Mouse (Mus musculus): ENCODE data around the gene Ralgps1.

Ralgps1 gene

GRCm38 (mm10) chr2:33158895-33159294 lies 212.4 kb downstream of the Ralgps1 start:
- no peak for TF ChIP-seq GATA4 (IDR thresholded peaks at IDR 0.05; ENCODE audit: insufficient replicate concordance, low read length)

DNA sequence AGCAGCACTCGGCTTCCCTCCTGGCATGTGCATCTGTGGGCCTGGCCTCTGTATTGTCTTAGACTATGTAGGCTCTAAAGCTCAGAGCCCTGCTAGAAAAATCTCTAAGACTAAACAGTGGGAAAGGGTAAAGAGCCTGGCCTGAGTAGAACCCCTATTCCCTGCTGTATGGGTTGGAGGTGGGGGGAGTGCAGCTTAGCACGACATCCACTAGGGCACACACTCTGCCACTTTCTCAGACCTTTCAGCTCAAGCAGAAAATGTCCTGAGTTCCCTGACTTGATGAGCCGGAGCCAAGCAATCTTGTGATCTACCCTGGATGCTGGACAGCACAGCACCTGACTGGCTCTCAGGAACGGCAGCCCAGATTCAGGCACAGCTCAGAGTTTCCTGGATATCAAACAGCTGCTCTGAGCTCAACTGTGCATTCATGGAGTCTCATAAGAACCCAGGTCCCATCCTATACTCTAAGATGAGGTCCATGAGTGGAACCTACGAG lies 215.0 kb downstream of the Ralgps1 start:
- no peak for TF ChIP-seq GATA4 (IDR thresholded peaks at IDR 0.05; ENCODE audit: insufficient replicate concordance, low read length)

- no peak for TF ChIP-seq GATA4 (IDR thresholded peaks at IDR 0.05; ENCODE audit: insufficient replicate concordance, low read length)
Observed at GRCm38 (mm10) chr2:33154751-33155372, 216.4 kb downstream of the Ralgps1 start.

DNA sequence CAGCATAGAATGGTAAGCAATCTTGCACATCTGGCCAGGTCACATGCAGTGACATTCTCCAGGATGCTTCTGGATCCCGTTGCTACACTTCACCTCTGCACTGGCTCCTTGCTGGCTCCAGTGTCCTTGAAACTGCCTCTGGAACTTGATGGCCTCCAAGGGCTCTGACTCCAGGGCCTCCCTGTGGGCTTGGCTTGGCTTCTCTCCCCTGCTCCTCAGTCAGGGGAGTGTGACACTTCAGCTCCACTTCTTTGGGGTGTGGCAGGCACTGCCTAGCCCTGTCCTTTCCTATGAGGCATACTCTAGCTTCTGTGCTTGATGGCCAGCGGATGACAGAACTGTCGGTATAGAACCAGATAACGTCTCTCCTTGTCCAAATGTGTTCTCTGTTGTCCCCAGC lies 224.3 kb downstream of the Ralgps1 start:
- no peak for TF ChIP-seq GATA4 (IDR thresholded peaks at IDR 0.05; ENCODE audit: insufficient replicate concordance, low read length)

- no peak for TF ChIP-seq GATA4 (IDR thresholded peaks at IDR 0.05; ENCODE audit: insufficient replicate concordance, low read length)
Observed at GRCm38 (mm10) chr2:33143292-33143691, 228.0 kb downstream of the Ralgps1 start.

- TF ChIP-seq GATA4 (IDR thresholded peaks at IDR 0.05; ENCODE audit: insufficient replicate concordance, low read length), result no peak
Observed at GRCm38 (mm10) chr2:33138491-33138890, 232.8 kb downstream of the Ralgps1 start.

DNA sequence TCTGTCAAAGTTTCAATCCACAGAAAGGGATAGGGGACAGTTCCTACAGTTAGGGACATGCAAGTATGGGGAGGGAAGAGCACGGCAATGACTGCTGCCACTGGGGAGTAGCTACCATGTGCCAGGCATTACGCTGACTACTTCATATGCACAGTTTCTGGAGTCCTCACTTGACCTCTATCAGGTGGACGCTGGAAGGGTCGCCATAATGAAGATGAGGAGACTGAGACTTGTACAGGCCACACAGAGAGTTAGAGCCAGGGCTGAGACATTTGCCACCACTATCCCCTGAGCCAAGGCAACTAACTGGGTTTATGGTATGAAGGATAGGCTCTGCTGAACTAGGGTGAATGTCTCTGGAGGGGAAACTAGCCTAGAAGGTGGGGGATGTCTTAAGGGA lies 233.6 kb downstream of the Ralgps1 start:
- no peak for TF ChIP-seq GATA4 (IDR thresholded peaks at IDR 0.05; ENCODE audit: insufficient replicate concordance, low read length)

DNA sequence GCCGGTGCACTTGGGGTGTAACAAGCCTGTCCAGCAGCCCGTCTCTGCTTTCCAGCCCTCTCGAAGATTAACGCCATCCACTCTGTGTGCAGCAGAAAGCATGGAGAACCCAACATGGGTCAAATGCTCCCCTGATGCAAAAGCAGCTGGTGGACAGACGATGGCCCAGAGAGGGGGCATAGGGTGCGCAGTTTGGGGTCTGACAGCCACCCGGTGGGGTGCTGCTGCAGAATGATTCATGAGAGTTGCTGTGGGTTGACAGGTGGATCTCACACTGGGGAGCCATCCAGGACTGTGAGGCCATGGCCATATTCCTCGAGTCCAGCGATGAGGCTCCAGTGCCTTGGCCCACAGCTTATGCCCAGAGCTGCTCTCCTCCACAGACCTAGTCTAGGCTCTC lies 234.0 kb downstream of the Ralgps1 start:
- TF ChIP-seq GATA4 (IDR thresholded peaks at IDR 0.05; ENCODE audit: insufficient replicate concordance, low read length), result no peak

DNA sequence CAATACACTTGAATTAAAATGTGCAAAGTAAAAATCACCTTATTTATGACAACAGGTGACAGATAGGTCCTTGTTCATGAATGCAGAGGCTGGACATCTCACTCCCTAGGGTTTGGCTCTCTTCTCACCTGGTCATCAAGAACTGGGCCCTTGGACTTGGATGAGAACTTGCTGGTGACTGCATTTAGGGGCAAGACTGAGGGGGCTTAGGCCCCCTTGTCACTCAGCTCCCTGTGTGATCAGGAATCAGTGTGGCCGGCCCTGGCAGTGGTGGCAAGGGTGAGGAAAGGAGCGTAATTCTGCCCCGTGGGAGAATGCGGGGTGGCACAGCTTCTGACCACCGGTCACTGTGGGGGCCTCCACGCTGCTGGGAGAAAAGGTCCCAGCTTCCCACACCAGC lies 234.9 kb downstream of the Ralgps1 start:
- TF ChIP-seq GATA4 (IDR thresholded peaks at IDR 0.05; ENCODE audit: insufficient replicate concordance, low read length), result no peak

GRCm38 (mm10) chr2:33134766-33135490 lies 236.4 kb downstream of the Ralgps1 start:
- no peak for TF ChIP-seq GATA4 (IDR thresholded peaks at IDR 0.05; ENCODE audit: insufficient replicate concordance, low read length)

- TF ChIP-seq GATA4 (IDR thresholded peaks at IDR 0.05; ENCODE audit: insufficient replicate concordance, low read length), result no peak
Observed at GRCm38 (mm10) chr2:33132306-33132705, 239.0 kb downstream of the Ralgps1 start.

- no peak for TF ChIP-seq GATA4 (IDR thresholded peaks at IDR 0.05; ENCODE audit: insufficient replicate concordance, low read length)
Observed at GRCm38 (mm10) chr2:33131500-33132092, 239.7 kb downstream of the Ralgps1 start, which contains the start of gene Garnl3. Gene Garnl3, minus strand, starts transcription at chr2:33131654.

- no peak; the same call in 1 of the 2 replicates for TF ChIP-seq GATA4 (IDR thresholded peaks at IDR 0.05; ENCODE audit: insufficient replicate concordance, low read length)
Observed at GRCm38 (mm10) chr2:33130526-33131483, 240.5 kb downstream of the Ralgps1 start.

DNA sequence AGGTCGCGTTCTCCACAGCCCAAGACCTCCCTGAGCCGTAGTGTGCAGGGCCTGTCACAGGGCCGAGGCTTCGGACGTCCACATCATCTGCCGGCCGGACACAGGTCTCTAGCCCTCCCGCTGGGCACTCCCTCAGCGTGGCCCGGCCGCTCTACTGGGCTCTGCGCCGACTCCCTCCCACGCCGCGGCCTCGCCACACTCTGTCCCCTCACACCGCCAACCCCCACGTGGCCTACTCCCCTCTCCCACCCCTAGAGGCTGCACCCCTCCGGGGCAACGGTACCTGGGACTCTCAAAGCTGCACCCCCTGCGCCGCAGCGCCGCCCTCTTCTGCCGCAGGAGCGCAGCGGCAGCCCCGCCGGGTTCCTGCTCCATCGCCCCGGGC lies 241.2 kb downstream of the Ralgps1 start:
- TF ChIP-seq GATA4 (IDR thresholded peaks at IDR 0.05; ENCODE audit: insufficient replicate concordance, low read length), result no peak

GRCm38 (mm10) chr2:33129696-33130095 lies 241.6 kb downstream of the Ralgps1 start:
- TF ChIP-seq GATA4 (IDR thresholded peaks at IDR 0.05; ENCODE audit: insufficient replicate concordance, low read length), result no peak
